Mouse (Mus musculus) kidney, adult 2 months (tissue): ENCODE measurements around the gene Hivep2. TPM values are rescaled to one million over a fixed set of nuclear protein-coding genes. Genes with fewer than 3 reads are reported as not detected.

ENCODE experiments used
- DNase-seq: peaks from one replicate; pipeline ENCODE4 v3.0.0; 2021
- H3K27ac ChIP-seq: fragments of 200-500 bp; 2 replicates; pipeline ENCODE4 v1.5.1; 2012; ENCODE audit warnings: low read depth, low read length, control low read depth, inconsistent platforms; ENCODE audit not compliant: insufficient read depth
- H3K27me3 ChIP-seq: fragments of 200-500 bp; replicated peaks from 2 replicates; pipeline ENCODE4 v1.6.1; 2012; ENCODE audit warnings: mild to moderate bottlenecking, moderate library complexity, low read length, inconsistent platforms; ENCODE audit not compliant: control insufficient read depth, insufficient read depth
- H3K36me3 ChIP-seq: fragments of 200-500 bp; 2 replicates; pipeline ENCODE4 v1.6.1; 2012; ENCODE audit warnings: mild to moderate bottlenecking, moderate library complexity, low read length, inconsistent platforms; ENCODE audit not compliant: control insufficient read depth, insufficient read depth
- H3K4me1 ChIP-seq: fragments of 200-500 bp; 2 replicates; pipeline ENCODE4 v1.6.1; 2011; ENCODE audit warnings: low read length; ENCODE audit not compliant: control insufficient read depth, insufficient read depth
- H3K4me3 ChIP-seq: fragments of 200-500 bp; 2 replicates; pipeline ENCODE4 v1.5.1; 2011; ENCODE audit warnings: mild to moderate bottlenecking, low read depth, low read length, control low read depth; ENCODE audit not compliant: insufficient read depth
- CTCF ChIP-seq: fragments of 200-500 bp; conservative IDR thresholded peaks from 2 replicates; pipeline ENCODE4 v1.5.1; 2011; ENCODE audit warnings: low read depth, mild to moderate bottlenecking, control low read depth, low read length, moderate library complexity, mixed read lengths; ENCODE audit not compliant: insufficient read depth, insufficient read length
- POLR2A ChIP-seq: fragments of 200-500 bp; IDR thresholded peaks from one replicate; pipeline ENCODE4 v1.6.1; 2011; ENCODE audit warnings: low read depth, low read length, control low read depth
- WGBS: fragments of 180-500 bp; shearing (Covaris S2); methylation state at CpG from one replicate; pipeline ENCODE4 v1.1.7; 2018; 5-methylcytosine and 5-hydroxymethylcytosine counted together
- polyA plus RNA-seq: library from polyadenylated mRNA; depleted of rRNA; stranded (reverse); fragments of >200 nt; gene quantifications from 2 replicates; pipeline ENCODE4 v1.2.3, GENCODE M21; 2012

Hivep2 gene
- polyA plus RNA-seq, 1 experiment: 4.9 TPM

GRCm38 (mm10) chr10:13941406-13941805 is 24.5 kb upstream of the Hivep2 start:
- 88% methylated on average over 2 of the region's 2 CpGs for whole genome bisulfite sequencing

GRCm38 (mm10) chr10:13943706-13944105 is 22.2 kb upstream of the Hivep2 start:
- 19% methylated on average over 3 of the region's 3 CpGs for WGBS
- TF ChIP-seq CTCF (no peak), POLR2A (no peak)
- H3K4me3 ChIP-seq: no peak overlapping the region

More at GRCm38 (mm10) chr10:13941406-13941805, 24.5 kb upstream of the Hivep2 start:
- Histone ChIP-seq H3K27ac (no peak overlapping the region), H3K4me3 (no peak overlapping the region), H3K27me3 (no peaks in the 10 kb centered on the region), H3K36me3 (no peaks in the 10 kb centered on the region), H3K4me1 (no peaks in the 10 kb centered on the region)
- TF ChIP-seq CTCF: no peak
- TF ChIP-seq POLR2A: no peak
- no peak for DNase-seq

DNA sequence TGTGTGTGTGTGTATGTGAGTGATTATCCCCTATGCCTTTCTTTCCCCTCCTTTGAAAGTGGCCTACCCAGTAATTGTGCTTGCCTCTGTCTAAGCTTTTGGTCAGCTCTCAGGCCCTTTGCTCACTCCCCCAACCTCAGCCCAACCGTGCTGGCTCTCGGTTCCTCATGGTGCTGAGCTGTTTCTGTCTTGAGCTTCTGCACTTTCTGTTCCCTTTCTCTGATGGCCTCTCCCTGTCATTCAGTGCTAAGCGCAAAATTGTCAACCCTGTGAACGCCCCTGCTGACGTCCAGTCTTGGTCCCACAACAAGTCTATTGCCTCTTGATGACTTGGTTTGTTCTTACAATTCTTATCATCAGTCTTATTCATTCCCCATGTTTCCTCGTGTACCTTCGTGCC is 19.4 kb upstream of the Hivep2 start:
- H3K4me3 ChIP-seq: no peak overlapping the region
- H3K36me3 ChIP-seq: no peaks in the 10 kb centered on the region
- no peaks in the 10 kb centered on the region for H3K4me1 ChIP-seq
- H3K27me3 ChIP-seq: no peaks in the 10 kb centered on the region
- no peak for TF ChIP-seq CTCF
- TF ChIP-seq POLR2A: no peak
- WGBS: 81% methylated on average over 7 of the region's 7 CpGs
- no peak overlapping the region for H3K27ac ChIP-seq
- DNase-seq: peak; percentile 12

More at GRCm38 (mm10) chr10:13943706-13944105, 22.2 kb upstream of the Hivep2 start:
- no peaks in the 10 kb centered on the region for H3K27me3 ChIP-seq
- H3K4me1 ChIP-seq: no peaks in the 10 kb centered on the region
- peak; percentile 41 for DNase-seq
- H3K27ac ChIP-seq: no peak overlapping the region
- H3K36me3 ChIP-seq: no peaks in the 10 kb centered on the region

GRCm38 (mm10) chr10:13962965-13963364 is 2.9 kb upstream of the Hivep2 start:
- DNase-seq: no peak
- no peaks in the 10 kb centered on the region; the same call in 1 of the 2 replicates for H3K4me1 ChIP-seq
- H3K27ac ChIP-seq: no peak overlapping the region
- H3K4me3 ChIP-seq: no peak overlapping the region
- 89% methylated on average over 2 of the region's 2 CpGs for WGBS
- no peaks in the 10 kb centered on the region for H3K36me3 ChIP-seq
- H3K27me3 ChIP-seq: no peaks in the 10 kb centered on the region
- TF ChIP-seq POLR2A (no peak), CTCF (no peak)

- 10% methylated on average over 8 of the region's 8 CpGs for WGBS
- TF ChIP-seq CTCF: no peak
- no peak for TF ChIP-seq POLR2A
- Histone ChIP-seq H3K4me3 (peak overlapping the region; percentile 61), H3K27ac (peak overlapping the region; percentile 99), H3K36me3 (no peaks in the 10 kb centered on the region), H3K4me1 (no peaks in the 10 kb centered on the region; the same call in 1 of the 2 replicates), H3K27me3 (no peaks in the 10 kb centered on the region)
- no peak for DNase-seq
Observed at GRCm38 (mm10) chr10:13963908-13964500, 1.9 kb upstream of the Hivep2 start.

DNA sequence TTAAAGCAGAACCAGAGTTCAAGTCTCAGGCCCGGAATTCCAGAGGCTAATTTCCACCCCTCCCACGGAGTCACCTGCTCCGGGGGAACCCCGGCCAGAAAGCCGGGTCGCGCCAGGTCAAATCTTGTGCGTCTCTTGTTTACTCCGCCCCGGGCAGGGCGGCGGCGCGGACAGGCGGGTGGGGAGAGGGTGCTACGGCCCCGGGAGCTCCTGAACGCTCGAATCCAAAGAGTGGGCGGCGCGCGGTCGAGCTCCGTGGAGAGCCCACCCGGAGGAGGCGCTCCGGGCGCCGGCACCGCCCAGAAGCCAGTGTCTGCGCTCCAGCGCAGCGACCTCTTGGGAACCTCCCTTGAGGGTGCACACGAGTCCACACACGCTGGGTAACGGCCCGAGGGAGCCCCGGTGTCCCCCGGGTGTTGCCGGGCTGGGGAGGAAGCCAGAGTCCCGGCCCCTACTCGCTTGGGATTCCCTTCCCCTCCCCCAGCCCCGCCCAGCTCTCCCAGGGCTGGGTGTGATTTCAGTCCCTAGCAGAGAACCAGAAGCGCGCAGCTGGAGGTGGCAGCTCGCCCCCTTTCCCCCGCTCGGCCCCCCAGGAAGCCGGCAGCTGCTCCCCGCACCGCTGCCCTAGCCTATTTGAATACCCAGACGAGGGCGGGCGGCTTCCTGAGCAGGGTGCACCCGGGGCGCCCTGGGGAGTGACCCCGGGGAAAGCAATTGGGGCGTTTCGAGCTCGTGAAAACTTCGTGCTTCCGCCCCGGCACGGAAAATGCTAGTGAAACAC is 1.2 kb upstream of the Hivep2 start:
- H3K27ac ChIP-seq: peak overlapping the region; percentile 99
- under 1% methylated on average over 65 of the region's 65 CpGs for WGBS
- H3K27me3 ChIP-seq: no peaks in the 10 kb centered on the region
- H3K4me3 ChIP-seq: peak overlapping the region; percentile 61
- peak; percentile 96 for DNase-seq
- no peaks in the 10 kb centered on the region; the same call in 1 of the 2 replicates for H3K4me1 ChIP-seq
- H3K36me3 ChIP-seq: no peaks in the 10 kb centered on the region
- TF ChIP-seq CTCF (no peak), POLR2A (peak; percentile 40)
